Mouse (Mus musculus) liver, embryonic 16.5 days (tissue): ENCODE measurements around the gene Aagab. TPM values are rescaled to one million over a fixed set of nuclear protein-coding genes. Genes with fewer than 3 reads are reported as not detected.

Source experiments
- ATAC-seq: fragments of 200-750 bp; cut with Nextera tagmentation; 2 replicates; pipeline ENCODE4 v1.8.0; 2017; ENCODE audit warnings: low read depth, mild to moderate bottlenecking, moderate number of reproducible peaks, moderate library complexity
- H3K27ac ChIP-seq: fragments of 300-500 bp; sonication (generic); 2 replicates; pipeline ENCODE4 v1.5.1; 2014; ENCODE audit warnings: mild to moderate bottlenecking, low read length
- H3K27me3 ChIP-seq: fragments of 300-500 bp; sonication (generic); 2 replicates; pipeline ENCODE4 v1.6.1; 2014; ENCODE audit warnings: low read depth, low read length, mixed read lengths; ENCODE audit not compliant: control insufficient read depth, insufficient read depth
- H3K36me3 ChIP-seq: fragments of 300-500 bp; sonication (generic); 2 replicates; pipeline ENCODE4 v1.6.1; 2014; ENCODE audit warnings: mild to moderate bottlenecking; ENCODE audit not compliant: control insufficient read depth, insufficient read depth
- H3K4me1 ChIP-seq: fragments of 300-500 bp; sonication (generic); 2 replicates; pipeline ENCODE4 v1.6.1; 2014; ENCODE audit warnings: low read depth, low read length, mixed read lengths; ENCODE audit not compliant: control insufficient read depth
- H3K4me2 ChIP-seq: fragments of 300-500 bp; sonication (generic); 2 replicates; pipeline ENCODE4 v1.6.1; 2014; ENCODE audit warnings: low read depth, low read length, mixed read lengths
- H3K4me3 ChIP-seq: fragments of 300-500 bp; sonication (generic); 2 replicates; pipeline ENCODE4 v1.5.1; 2014; ENCODE audit warnings: low read depth, mild to moderate bottlenecking, low read length
- H3K9ac ChIP-seq: fragments of 300-500 bp; sonication (generic); 2 replicates; pipeline ENCODE4 v1.6.1; 2014; ENCODE audit warnings: low read depth, low read length
- H3K9me3 ChIP-seq: fragments of 300-500 bp; sonication (generic); replicated peaks from 2 replicates; pipeline ENCODE4 v1.6.1; 2016; ENCODE audit warnings: low read length; ENCODE audit not compliant: control insufficient read depth
- WGBS: fragments of 180-500 bp; shearing (Covaris S2); extraction: QIAGEN DNeasy Blood & Tissue Kit; methylation state at CpG from one replicate; pipeline ENCODE4 v1.1.7; 2014; ENCODE audit not compliant: insufficient replicate concordance; 5-methylcytosine and 5-hydroxymethylcytosine counted together
- polyA plus RNA-seq: library from polyadenylated mRNA; unstranded; fragments of >200 nt; fragmentation: Nextera tagmentation; extraction: Ambion mirVana; gene quantifications from 2 replicates; pipeline ENCODE4 v1.2.1, GENCODE M21; 2015

Gene Aagab
- polyA plus RNA-seq, 1 experiment from 2014 or later, result 14.2 TPM

DNA sequence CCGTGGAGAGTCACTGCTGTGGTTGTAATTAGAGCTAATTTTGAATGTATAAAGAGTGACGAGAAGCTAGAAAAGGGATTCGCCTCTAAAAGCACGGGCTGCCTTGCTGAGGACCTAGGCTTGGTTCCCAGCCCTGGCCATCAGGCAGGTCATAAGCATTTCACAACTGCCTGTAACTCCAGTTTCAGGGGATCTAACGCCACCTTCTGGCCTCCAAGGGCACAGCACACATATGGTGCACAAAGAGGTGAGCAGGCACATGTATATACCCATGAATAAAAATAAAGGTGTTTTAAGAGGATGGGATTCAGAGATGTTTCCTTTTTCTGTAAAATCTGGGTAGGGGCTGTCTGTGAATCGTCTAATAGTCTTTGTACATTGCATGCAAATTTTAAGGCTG, 7.8 kb downstream of the Aagab start:
- no peaks in the 10 kb centered on the region for H3K27me3 ChIP-seq
- WGBS, result 75% methylated on average over 6 of the region's 6 CpGs
- no peak overlapping the region for H3K27ac ChIP-seq

DNA sequence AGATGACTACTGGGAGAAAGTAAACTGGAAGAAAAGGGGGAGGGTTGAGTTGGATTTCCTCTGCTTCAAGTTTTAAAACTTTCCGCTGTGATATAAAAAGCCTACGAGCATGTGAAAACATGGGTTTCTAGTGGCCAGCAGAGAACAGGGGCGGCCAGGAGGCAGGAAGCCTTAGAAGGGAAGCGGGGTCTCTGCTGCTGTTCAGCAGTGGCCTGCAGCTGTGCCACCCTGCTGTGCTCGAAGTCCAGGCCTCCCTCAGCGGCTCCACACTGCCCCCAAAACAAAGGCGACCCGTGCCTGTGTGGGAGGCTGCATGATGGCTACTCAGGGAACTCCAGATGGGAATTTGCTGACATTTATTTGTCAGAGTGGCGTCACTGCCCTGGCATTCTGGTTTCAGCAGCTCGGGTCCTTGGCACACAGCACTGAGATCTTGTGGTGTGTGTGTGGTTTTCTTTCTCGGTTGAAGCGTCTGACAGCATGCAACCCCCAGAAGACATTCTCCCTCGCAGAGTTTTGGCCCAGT, 8.4 kb downstream of the Aagab start:
- ATAC-seq, result no peak
- WGBS, result 24% methylated on average over 13 of the region's 13 CpGs
- Histone ChIP-seq H3K27ac (peak overlapping the region; percentile 50; the same call in 1 of the 2 replicates), H3K4me2 (no peak overlapping the region), H3K36me3 (no peaks in the 10 kb centered on the region), H3K4me3 (no peak overlapping the region), H3K9ac (no peak overlapping the region), H3K9me3 (no peaks in the 10 kb centered on the region), H3K27me3 (no peaks in the 10 kb centered on the region), H3K4me1 (peaks cover 4% of the 10 kb centered on the region; the same call in 1 of the 2 replicates)

More for the DNA sequence above, 7.8 kb downstream of the Aagab start:
- Histone ChIP-seq H3K4me3 (no peak overlapping the region), H3K9me3 (no peaks in the 10 kb centered on the region), H3K9ac (no peak overlapping the region), H3K4me1 (peaks cover 4% of the 10 kb centered on the region; the same call in 1 of the 2 replicates), H3K36me3 (no peaks in the 10 kb centered on the region), H3K4me2 (no peak overlapping the region)
- ATAC-seq, result no peak

DNA sequence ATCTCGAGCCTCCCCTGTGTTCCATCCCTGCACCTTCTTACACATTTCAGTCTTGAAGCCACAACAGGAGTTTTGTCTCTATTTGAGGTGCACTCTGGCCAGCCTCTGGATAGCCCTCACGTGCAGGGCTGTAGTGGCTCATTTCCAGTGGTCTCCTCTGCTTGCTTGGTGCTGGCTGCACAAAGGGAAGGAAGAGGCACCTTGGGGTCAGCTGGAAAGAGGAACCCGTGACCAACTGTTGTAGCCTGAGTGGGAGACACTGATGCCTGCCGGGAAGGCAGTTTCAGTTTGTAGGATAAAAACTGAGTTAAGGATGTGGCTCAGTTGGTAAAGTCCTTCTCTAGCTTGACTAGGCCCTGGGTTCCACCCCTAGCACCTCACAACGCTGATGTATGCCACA, 9.5 kb downstream of the Aagab start:
- Histone ChIP-seq H3K9me3 (no peaks in the 10 kb centered on the region), H3K9ac (no peak overlapping the region), H3K27ac (peak overlapping the region; percentile 50), H3K4me1 (peaks cover 4% of the 10 kb centered on the region; the same call in 1 of the 2 replicates), H3K4me3 (no peak overlapping the region), H3K27me3 (no peaks in the 10 kb centered on the region), H3K4me2 (peak overlapping the region; percentile 17; the same call in 1 of the 2 replicates), H3K36me3 (peaks cover 2% of the 10 kb centered on the region; the same call in 1 of the 2 replicates)
- 23% methylated on average over 5 of the region's 5 CpGs for WGBS
- ATAC-seq, result peak; percentile 54

DNA sequence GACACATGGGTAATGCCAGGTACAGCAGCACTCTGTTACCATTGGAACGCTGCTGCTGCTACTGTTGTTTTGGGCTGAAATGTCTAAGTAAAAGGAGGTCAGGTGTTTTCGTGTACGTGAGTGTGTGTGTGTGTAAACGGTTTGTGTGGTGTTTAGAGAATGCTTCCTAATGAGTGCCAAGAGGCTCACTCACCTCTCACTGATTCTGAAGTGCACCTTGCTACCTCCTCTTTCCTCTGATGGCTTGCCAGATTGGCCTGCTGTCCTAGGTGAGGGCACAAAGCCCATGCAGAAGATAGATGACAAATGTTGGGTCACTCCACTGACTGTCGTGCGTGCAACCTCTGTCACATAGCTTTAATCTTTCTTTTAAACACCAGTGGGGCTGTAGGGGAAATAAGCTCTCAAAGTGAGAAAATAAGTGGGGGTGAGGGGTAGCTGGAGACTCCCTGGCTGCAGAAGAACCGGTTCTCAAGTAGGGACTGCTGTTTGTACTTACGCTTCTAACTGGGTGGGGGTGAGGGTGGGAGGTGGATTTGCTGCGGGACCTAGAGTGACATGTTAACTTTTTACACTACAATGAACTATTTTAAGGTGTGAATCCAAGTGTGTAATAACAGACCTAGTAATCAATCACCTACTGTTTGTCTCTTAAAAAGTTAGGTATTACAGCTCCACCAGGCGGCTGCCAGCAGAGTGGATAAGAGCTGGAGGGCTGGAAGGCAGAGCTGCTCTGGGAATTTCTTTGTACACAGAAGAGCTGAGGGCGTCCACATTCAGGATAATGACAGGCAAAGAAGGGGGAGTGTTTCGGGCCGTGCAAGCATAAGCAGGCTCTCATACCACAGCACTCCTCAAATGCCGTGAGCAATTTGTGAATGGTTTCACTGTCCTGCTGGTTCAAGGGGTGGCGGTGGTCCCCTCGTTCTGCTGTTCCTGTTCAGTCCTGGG, 10.4 kb downstream of the Aagab start:
- ATAC-seq, result no peak
- Histone ChIP-seq H3K4me3 (no peak overlapping the region), H3K4me1 (peaks cover 4% of the 10 kb centered on the region; the same call in 1 of the 2 replicates), H3K36me3 (peaks cover 7% of the 10 kb centered on the region), H3K4me2 (no peak overlapping the region), H3K9me3 (no peaks in the 10 kb centered on the region), H3K27ac (peak overlapping the region; percentile 15; the same call in 1 of the 2 replicates), H3K27me3 (no peaks in the 10 kb centered on the region), H3K9ac (no peak overlapping the region)
- 58% methylated on average over 16 of the region's 16 CpGs for WGBS

DNA sequence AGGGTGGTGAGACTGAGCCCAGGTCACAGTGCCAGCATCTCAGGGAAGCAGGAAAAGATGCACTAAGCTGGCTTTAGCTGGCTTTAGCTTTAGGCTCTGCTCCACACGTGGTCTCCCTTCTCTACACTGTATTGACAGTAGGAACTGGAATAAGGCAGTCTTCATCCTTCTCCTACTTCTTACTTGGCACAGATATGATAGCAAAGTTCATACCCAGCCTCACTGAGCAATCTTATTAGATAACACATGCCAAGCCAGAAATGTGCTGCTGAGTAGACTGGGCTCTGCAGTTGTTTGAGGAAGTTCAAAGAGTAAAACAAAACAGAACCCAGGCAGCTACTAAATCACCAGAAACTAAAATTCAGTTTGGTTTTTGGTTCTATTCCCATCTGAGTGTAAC, 11.1 kb downstream of the Aagab start:
- H3K27ac ChIP-seq, result no peak overlapping the region
- H3K27me3 ChIP-seq, result no peaks in the 10 kb centered on the region
- H3K4me2 ChIP-seq, result no peak overlapping the region
- H3K9me3 ChIP-seq, result no peaks in the 10 kb centered on the region
- H3K9ac ChIP-seq, result no peak overlapping the region
- H3K36me3 ChIP-seq, result peaks cover 11% of the 10 kb centered on the region
- peaks cover 4% of the 10 kb centered on the region; the same call in 1 of the 2 replicates for H3K4me1 ChIP-seq
- H3K4me3 ChIP-seq, result no peak overlapping the region
- 17% methylated on average over 1 of the region's 1 CpGs for WGBS
- ATAC-seq, result no peak

DNA sequence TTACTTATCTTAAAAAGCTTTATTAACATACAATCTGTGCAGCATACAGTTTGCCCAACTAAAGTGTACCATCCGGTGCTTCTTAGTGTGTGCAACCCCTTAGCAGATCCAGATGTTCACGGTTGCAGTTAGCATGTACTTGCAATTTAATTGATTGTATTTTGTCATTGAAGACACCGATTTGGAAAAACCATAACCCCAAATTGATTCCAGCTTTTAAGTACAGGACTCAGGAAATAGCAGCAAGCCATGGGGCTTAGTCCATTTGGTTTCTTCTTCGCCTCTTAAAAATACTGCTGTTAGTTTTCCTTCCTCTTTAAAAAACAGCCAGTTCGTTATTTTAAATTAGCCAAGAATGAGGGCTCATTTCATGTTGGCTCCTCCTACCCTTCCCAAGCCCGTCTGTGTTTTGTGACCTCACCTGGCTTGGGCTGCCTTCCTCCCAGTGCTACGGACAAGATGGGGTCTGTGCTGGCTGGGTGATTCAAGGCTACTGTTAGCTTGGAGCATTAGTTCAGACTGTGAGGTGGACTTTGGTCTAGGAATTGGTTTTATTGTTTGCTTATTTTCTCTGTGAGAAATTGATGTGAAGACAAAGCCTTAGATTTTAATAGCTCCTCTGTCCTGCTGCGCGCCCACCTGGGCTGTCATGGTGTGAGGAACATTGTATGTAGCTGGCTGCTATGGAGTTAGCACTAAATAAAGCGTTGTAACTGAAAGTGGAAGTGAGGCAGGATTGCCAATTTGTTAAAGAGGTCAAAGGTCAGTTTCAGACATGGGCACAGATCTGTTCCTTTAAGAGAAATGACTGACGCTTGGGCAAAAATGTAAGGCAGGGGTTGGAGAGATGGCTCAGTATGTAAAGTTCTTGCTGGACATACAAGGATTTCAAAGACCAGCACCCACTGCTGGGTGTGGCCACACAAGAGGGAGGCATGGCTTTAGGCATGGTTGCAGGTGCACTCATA, 11.8 kb downstream of the Aagab start:
- Histone ChIP-seq H3K36me3 (peaks cover 13% of the 10 kb centered on the region), H3K4me3 (no peak overlapping the region), H3K9ac (no peak overlapping the region), H3K4me1 (peaks cover 4% of the 10 kb centered on the region; the same call in 1 of the 2 replicates), H3K27ac (peak overlapping the region; percentile 10; the same call in 1 of the 2 replicates), H3K9me3 (no peaks in the 10 kb centered on the region), H3K27me3 (no peaks in the 10 kb centered on the region), H3K4me2 (0 out of 2 replicates have a peak overlapping the region, but pooled peaks have one; percentile 10)
- WGBS, result 57% methylated on average over 11 of the region's 11 CpGs
- no peak for ATAC-seq

DNA sequence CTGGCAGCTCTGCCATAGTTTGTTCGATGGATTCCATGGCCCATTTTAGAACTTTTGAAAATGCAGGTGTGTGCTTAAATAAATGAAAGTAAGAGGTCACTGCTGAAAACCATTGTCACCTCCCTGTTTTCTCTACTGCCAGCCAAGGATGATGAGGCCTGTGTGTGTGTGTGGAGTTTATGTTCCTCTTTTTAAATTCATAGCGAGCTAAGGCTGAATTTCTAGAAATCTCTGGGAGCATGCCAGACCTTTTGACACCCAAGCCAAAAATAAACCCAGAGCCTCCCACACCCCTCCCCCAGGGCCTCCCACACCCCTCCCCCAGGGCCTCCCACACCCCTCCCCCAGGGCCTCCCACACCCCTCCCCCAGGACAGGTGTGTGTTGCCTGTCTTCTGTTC, 15.5 kb downstream of the Aagab start:
- H3K27me3 ChIP-seq, result no peaks in the 10 kb centered on the region
- no peak for ATAC-seq
- no peaks in the 10 kb centered on the region for H3K9me3 ChIP-seq
- H3K9ac ChIP-seq, result no peak overlapping the region
- peaks cover 20% of the 10 kb centered on the region for H3K36me3 ChIP-seq
- 81% methylated on average over 2 of the region's 2 CpGs for WGBS
- H3K27ac ChIP-seq, result no peak overlapping the region
- no peak overlapping the region for H3K4me3 ChIP-seq
- H3K4me1 ChIP-seq, result no peaks in the 10 kb centered on the region
- H3K4me2 ChIP-seq, result no peak overlapping the region

DNA sequence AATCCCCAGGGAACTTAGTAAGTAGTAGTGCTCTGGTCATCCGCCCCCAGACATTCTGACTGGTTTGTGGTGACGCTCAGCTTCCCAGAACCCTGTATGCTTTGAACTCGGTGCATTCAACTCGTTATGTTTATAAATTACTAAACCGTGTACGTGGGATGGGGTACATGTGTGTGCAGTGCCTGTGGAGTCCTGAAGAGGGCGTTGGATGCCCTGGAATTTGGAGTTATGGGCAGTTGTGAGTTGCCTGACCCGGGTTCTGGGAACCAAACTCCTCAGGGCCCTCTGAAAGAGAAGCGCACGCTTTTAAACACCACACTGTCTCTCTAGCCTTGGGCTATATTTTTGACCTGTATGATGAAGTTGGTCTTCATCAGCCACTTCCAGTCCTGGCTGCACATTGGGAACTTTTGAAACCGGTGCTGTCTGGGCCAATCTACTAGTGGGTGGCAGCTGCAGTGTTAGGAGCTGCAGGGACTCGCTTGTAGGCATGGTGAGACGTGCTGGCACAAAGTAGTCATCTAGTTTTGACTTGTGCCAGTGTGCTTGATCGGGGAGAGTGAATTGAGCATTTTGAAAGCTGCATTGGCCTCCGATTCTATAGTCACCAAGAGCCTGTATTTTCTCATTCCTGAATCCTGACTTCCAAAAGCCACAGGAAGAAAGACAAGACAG, 21.6 kb downstream of the Aagab start:
- no peak overlapping the region for H3K9ac ChIP-seq
- no peaks in the 10 kb centered on the region for H3K27me3 ChIP-seq
- 82% methylated on average over 15 of the region's 15 CpGs for WGBS
- no peaks in the 10 kb centered on the region for H3K4me1 ChIP-seq
- no peak for ATAC-seq
- H3K27ac ChIP-seq, result no peak overlapping the region
- H3K4me2 ChIP-seq, result no peak overlapping the region
- no peak overlapping the region for H3K4me3 ChIP-seq
- peaks cover 10% of the 10 kb centered on the region for H3K36me3 ChIP-seq
- no peaks in the 10 kb centered on the region for H3K9me3 ChIP-seq
